Mouse (Mus musculus) heart, embryonic 16.5 days (tissue): ENCODE data around the gene Hist3h2a. TPM values are rescaled to one million over a fixed set of nuclear protein-coding genes. Genes with fewer than 3 reads are reported as not detected.

Source experiments
- ATAC-seq: fragments of 200-750 bp; cut with Nextera tagmentation; replicated peaks from 2 replicates; pipeline ENCODE4 v1.8.0; 2017; ENCODE audit warnings: moderate number of reproducible peaks; ENCODE audit not compliant: insufficient read depth, low FRiP score; ENCODE audit errors: extremely low read depth
- H3K27ac ChIP-seq: fragments of 300-500 bp; sonication (generic); 2 replicates; pipeline ENCODE4 v1.5.1; 2014; ENCODE audit warnings: mild to moderate bottlenecking, low read length, control low read depth, moderate library complexity
- H3K27me3 ChIP-seq: fragments of 300-500 bp; sonication (generic); 2 replicates; pipeline ENCODE4 v1.6.1; 2014; ENCODE audit warnings: low read length, mixed read lengths; ENCODE audit not compliant: control insufficient read depth, insufficient read depth
- H3K36me3 ChIP-seq: fragments of 300-500 bp; sonication (generic); 2 replicates; pipeline ENCODE4 v1.6.1; 2014; ENCODE audit not compliant: control insufficient read depth, insufficient read depth
- H3K4me1 ChIP-seq: fragments of 300-500 bp; sonication (generic); 2 replicates; pipeline ENCODE4 v1.6.1; 2014; ENCODE audit warnings: low read length, mixed read lengths; ENCODE audit not compliant: control insufficient read depth, insufficient read depth
- H3K4me2 ChIP-seq: fragments of 300-500 bp; sonication (generic); 2 replicates; pipeline ENCODE4 v1.6.1; 2014; ENCODE audit warnings: low read depth, mild to moderate bottlenecking, control low read depth, low read length
- H3K4me3 ChIP-seq: fragments of 300-500 bp; sonication (generic); 2 replicates; pipeline ENCODE4 v1.5.1; 2014; ENCODE audit warnings: mild to moderate bottlenecking, control low read depth, low read length
- H3K9ac ChIP-seq: fragments of 300-500 bp; sonication (generic); 2 replicates; pipeline ENCODE4 v1.6.1; 2014; ENCODE audit warnings: low read length, control low read depth
- H3K9me3 ChIP-seq: fragments of 300-500 bp; sonication (generic); replicated peaks from 2 replicates; pipeline ENCODE4 v1.6.1; 2016; ENCODE audit warnings: low read length; ENCODE audit not compliant: control insufficient read depth
- WGBS: fragments of 180-500 bp; shearing (Covaris S2); extraction: QIAGEN DNeasy Blood & Tissue Kit; methylation state at CpG from one replicate; pipeline ENCODE4 v1.1.7; 2014; 5-methylcytosine and 5-hydroxymethylcytosine counted together
- polyA plus RNA-seq: library from polyadenylated mRNA; unstranded; fragments of >200 nt; fragmentation: Nextera tagmentation; extraction: Ambion mirVana; gene quantifications from 2 replicates; pipeline ENCODE4 v1.2.1, GENCODE M21; 2015

Hist3h2a gene
- 33.9 and 35.2 TPM in 2 replicates for polyA plus RNA-seq

DNA sequence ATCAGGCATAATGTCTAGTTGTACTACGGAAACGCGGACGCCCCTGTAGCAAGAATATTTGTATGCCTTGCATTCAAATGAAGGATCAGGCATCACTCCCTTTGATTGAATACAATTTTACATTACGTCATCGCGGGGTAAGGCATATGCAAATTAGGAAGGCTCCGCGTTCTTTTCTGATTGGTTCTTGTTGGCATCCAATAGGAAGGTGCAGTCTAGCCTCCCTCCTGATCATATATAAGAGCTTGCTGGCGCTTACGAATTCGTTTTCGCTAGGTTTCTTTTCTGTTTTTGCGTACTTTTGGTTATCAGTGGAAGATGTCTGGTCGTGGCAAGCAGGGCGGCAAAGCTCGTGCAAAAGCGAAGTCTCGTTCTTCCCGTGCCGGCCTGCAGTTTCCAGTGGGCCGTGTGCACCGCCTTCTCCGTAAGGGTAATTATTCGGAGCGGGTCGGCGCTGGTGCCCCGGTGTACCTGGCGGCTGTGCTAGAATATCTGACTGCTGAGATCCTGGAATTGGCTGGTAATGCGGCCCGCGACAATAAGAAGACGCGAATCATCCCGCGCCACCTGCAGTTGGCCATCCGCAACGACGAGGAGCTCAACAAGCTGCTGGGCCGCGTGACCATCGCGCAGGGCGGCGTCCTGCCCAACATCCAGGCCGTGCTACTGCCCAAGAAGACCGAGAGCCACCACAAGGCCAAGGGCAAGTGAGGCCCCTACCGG lies at the start of gene Hist3h2a, which contains the start of gene Trim17:
Hist3h2a (plus strand) TSS at position 266 of the 723 bp plus-strand sequence.
Trim17 (plus strand) TSS at position 266 of the 723 bp plus-strand sequence.
- Histone ChIP-seq H3K9ac (peak within 1 kb of the TSS; percentile 88), H3K4me1 (peaks cover 33% of the 10 kb centered on the region), H3K27me3 (peaks cover 4% of the 10 kb centered on the region), H3K4me2 (peak within 1 kb of the TSS; percentile 96), H3K9me3 (no peaks in the 10 kb centered on the region), H3K27ac (peak within 1 kb of the TSS; percentile 100), H3K4me3 (peak within 1 kb of the TSS; percentile 78), H3K36me3 (peaks cover 2% of the 10 kb centered on the region; the same call in 1 of the 2 replicates)
- ATAC-seq = peak; percentile 95
- under 1% methylated on average over 49 of the region's 49 CpGs for WGBS

DNA sequence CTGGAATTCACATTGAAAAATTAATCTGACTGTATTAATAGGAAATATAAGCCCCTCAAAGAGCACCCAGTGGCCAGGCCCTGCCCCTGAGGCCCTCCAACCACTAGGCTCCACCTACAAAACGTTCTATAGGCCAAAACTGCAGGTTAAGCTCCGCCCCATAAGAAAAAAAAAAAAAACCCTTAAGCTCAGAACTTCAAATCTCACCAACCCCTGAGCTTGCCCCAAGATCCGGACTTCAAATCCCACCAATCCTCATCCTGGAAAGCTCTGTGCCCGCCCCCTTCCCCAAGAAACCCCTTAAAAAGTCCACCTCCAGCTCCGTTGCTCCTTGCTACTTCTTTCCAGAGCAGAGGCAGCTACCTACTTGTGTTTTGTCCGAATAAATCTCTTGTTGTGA lies 49.6 kb upstream of the Hist3h2a start:
- Histone ChIP-seq H3K27ac (no peak overlapping the region), H3K4me3 (no peak overlapping the region), H3K4me2 (0 out of 2 replicates have a peak overlapping the region, but pooled peaks have one; percentile 95), H3K27me3 (no peaks in the 10 kb centered on the region), H3K4me1 (peaks cover 8% of the 10 kb centered on the region), H3K36me3 (peaks cover 13% of the 10 kb centered on the region), H3K9ac (no peak overlapping the region), H3K9me3 (no peaks in the 10 kb centered on the region)
- WGBS = 50% methylated on average over 5 of the region's 6 CpGs
- ATAC-seq = no peak

DNA sequence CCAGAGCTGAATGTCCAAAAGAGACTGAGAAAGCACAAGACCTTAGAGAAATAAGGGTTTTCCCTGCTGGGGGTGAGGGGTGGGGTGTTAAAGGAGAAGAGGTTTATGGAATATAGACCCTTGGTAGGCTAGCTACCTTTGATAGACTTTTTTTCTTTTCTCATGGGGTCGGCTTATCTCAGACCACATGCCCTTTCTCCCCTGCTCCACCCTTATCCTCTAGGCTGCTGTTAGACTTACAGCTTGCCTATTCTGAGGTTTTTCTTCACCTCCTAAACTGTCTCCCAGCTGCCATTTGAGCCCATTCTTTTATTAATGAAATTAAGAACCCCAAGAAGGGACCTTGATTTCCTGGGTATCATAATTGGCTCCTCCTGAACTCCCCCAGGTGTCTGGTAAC lies 40.7 kb upstream of the Hist3h2a start:
- ATAC-seq = no peak
- H3K27me3 ChIP-seq = no peaks in the 10 kb centered on the region
- peaks cover 6% of the 10 kb centered on the region; the same call in 1 of the 2 replicates for H3K4me1 ChIP-seq
- no peak overlapping the region for H3K9ac ChIP-seq
- no peak overlapping the region for H3K27ac ChIP-seq
- H3K36me3 ChIP-seq = no peaks in the 10 kb centered on the region
- no peak overlapping the region for H3K4me3 ChIP-seq
- no peak overlapping the region for H3K4me2 ChIP-seq
- H3K9me3 ChIP-seq = no peaks in the 10 kb centered on the region
- 54% methylated on average over 1 of the region's 1 CpGs for WGBS

DNA sequence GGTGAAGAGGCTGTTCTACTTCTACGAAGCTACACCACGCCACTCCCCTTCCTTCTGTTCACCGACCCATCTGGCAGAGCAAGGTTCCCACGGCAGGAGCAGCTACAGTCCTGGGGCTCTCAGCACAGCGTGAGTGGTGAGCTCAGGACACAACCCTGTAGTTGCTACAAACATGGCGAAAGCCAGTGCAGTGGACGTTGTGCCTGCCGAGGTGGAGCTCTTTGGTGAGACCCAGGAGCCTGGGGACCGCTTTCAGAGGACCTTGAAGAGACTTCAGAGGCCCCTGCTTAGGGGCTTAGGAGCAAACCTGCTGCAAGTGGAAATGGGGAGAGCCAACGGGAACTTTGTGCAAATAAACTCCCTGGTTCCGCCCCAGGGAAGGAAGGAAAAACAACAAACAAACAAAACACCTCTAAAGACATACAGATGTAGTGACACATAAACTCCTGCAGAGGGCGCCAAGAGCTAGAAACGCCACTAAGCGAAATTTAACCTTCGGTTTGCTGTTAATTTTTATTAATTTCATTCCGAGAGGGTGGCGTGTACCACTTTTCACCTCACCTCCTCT lies 39.9 kb upstream of the Hist3h2a start:
- no peak overlapping the region for H3K27ac ChIP-seq
- H3K36me3 ChIP-seq = no peaks in the 10 kb centered on the region
- H3K9ac ChIP-seq = peak overlapping the region; percentile 69
- H3K9me3 ChIP-seq = no peaks in the 10 kb centered on the region
- WGBS = 13% methylated on average over 17 of the region's 17 CpGs
- H3K4me3 ChIP-seq = peak overlapping the region; percentile 51
- peak; percentile 47; the same call in 1 of the 2 replicates for ATAC-seq
- H3K4me1 ChIP-seq = peaks cover 6% of the 10 kb centered on the region; the same call in 1 of the 2 replicates
- peak overlapping the region; percentile 68 for H3K4me2 ChIP-seq
- H3K27me3 ChIP-seq = no peaks in the 10 kb centered on the region

DNA sequence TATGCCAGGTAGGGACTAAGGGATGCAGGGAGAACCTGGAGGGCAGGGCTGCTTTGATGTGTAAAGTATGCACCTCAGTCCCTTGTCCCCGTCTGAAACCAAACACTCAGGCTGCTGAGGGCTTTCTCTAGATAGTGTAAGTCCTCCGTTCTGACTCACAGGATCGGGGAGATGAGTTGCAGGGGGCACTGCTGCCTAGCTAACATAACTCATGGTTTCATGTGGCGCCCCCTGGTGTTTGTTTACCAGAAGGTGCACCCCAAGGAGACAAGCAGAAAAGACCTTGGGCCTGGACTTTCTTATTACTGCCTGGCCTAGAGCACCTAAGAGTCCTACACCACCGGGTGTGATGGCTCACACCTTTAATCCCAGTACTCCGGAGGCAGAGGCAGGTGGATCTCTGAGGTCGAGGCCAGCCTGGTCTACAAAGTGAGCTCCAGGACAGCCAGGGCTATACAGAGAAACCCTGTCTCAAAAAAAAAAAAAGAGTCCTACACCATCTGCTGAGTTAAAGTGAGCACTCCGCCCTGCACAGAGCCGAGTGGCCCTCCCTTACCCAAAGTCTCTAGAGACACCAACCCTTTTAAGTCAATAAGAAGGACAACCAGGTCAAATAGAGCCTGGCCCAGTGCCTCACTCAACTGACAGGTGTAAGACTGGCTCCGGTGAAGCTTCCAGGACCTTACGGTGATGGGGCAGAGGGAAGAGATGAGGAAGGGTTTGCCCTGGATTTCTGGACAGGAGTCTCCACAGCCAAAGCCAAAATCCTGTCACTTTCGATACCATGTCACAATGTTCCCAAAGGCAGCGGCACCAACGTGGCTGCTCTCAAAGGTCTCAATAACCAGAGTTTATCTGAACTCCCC lies 37.4 kb upstream of the Hist3h2a start:
- no peak for ATAC-seq
- no peak overlapping the region for H3K4me3 ChIP-seq
- no peak overlapping the region for H3K9ac ChIP-seq
- H3K4me1 ChIP-seq = peaks cover 6% of the 10 kb centered on the region; the same call in 1 of the 2 replicates
- H3K4me2 ChIP-seq = no peak overlapping the region
- no peaks in the 10 kb centered on the region for H3K9me3 ChIP-seq
- 50% methylated on average over 14 of the region's 14 CpGs for WGBS
- H3K36me3 ChIP-seq = no peaks in the 10 kb centered on the region
- H3K27ac ChIP-seq = no peak overlapping the region
- H3K27me3 ChIP-seq = no peaks in the 10 kb centered on the region

DNA sequence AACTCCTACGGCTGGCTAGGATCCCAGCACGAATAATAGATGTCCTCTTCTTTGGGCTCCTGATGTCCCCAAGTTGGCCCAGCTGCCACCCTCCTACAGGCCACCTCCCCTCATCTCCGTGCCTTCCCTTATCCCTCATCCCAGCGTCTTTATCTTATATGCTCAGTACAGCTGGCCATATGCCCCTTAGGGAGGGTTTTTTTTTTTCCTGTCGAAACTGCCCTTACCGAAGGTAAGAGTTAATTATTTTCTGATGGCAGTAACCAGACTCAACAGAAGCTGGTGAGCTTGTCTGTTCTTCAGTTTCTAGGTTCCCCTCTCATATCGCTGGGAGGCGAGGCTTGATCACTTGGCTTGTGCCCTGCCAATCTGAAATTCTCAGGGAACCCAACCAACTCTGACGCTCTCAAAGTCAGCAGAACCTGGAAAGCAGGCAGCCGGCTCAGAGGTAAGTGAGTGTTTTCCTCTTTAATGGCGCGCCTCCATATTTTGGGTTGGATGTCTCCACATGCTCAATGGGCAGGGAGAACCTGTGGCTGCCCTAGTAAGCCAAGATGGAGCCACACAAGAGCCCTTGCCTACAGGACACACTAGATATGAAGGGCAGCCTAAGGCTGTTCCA lies 36.6 kb upstream of the Hist3h2a start, which contains the start of gene Btnl10:
Btnl10 (plus strand) TSS at position 164 of the 622 bp plus-strand sequence.
- Histone ChIP-seq H3K27me3 (no peaks in the 10 kb centered on the region), H3K27ac (no peak within 1 kb of the TSS), H3K9me3 (no peaks in the 10 kb centered on the region), H3K36me3 (no peaks in the 10 kb centered on the region), H3K4me3 (no peak within 1 kb of the TSS), H3K9ac (no peak within 1 kb of the TSS), H3K4me2 (no peak within 1 kb of the TSS), H3K4me1 (peaks cover 6% of the 10 kb centered on the region; the same call in 1 of the 2 replicates)
- no peak for ATAC-seq
- WGBS = 84% methylated on average over 12 of the region's 12 CpGs

DNA sequence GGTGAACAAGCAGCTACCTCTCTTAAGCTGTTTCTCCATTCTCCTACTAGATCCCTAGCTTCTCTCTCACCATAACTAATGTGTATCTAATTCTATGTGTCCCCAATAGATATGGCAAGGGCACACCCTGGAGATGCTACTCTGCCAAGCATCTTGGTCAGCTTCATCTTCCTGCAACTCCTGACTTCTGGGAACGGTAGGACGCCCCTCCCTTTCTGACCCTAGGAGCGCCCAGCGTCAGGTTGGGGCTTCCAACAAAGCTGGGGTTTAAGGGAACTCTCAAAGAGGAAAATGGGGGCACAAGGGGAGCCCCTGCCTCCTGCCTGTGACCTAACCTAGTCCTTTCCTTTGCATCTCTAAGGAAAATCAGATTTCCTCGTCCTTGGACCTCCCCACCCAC lies 35.7 kb upstream of the Hist3h2a start:
- Histone ChIP-seq H3K36me3 (no peaks in the 10 kb centered on the region), H3K4me1 (peaks cover 6% of the 10 kb centered on the region; the same call in 1 of the 2 replicates), H3K27ac (no peak overlapping the region), H3K4me2 (no peak overlapping the region), H3K9ac (no peak overlapping the region), H3K4me3 (no peak overlapping the region), H3K9me3 (no peaks in the 10 kb centered on the region), H3K27me3 (no peaks in the 10 kb centered on the region)
- no peak for ATAC-seq
- 63% methylated on average over 5 of the region's 5 CpGs for WGBS

DNA sequence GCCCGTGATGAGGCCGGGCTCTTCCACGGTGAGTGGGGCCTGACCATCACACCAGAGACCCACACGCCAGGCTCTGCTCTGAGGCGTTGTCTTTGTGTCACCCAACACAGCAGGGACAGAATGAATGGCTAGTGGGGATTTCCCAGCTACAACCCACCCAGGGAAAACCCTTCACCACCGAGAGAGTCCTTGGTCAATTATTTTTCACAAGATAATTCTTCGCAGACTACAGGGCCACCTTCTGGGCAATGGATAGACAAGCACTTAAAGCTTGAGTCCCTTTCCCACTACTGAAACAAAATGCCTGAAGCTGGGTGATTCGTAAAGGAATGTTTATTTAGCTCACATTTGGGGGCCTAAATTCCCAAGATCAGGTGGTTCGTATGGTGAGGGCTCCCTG lies 32.1 kb upstream of the Hist3h2a start:
- 79% methylated on average over 9 of the region's 9 CpGs for WGBS
- H3K9me3 ChIP-seq = no peaks in the 10 kb centered on the region
- ATAC-seq = no peak
- no peaks in the 10 kb centered on the region for H3K4me1 ChIP-seq
- no peak overlapping the region for H3K9ac ChIP-seq
- no peak overlapping the region for H3K27ac ChIP-seq
- no peaks in the 10 kb centered on the region for H3K27me3 ChIP-seq
- no peaks in the 10 kb centered on the region for H3K36me3 ChIP-seq
- H3K4me2 ChIP-seq = no peak overlapping the region
- no peak overlapping the region for H3K4me3 ChIP-seq
